Mouse (Mus musculus) intestine, postnatal 0 days (tissue): ENCODE data around the gene Tas1r3. TPM values are rescaled to one million over a fixed set of nuclear protein-coding genes. Genes with fewer than 3 reads are reported as not detected.

Experiments
- ATAC-seq: fragments of 200-750 bp; cut with Nextera tagmentation; 2 replicates; pipeline ENCODE4 v1.8.0; 2017; ENCODE audit warnings: mild to moderate bottlenecking, moderate TSS enrichment, moderate library complexity
- H3K27ac ChIP-seq: fragments of 300-500 bp; sonication (generic); 2 replicates; pipeline ENCODE4 v1.5.1; 2014; ENCODE audit warnings: mild to moderate bottlenecking, low read depth, low read length, moderate library complexity
- H3K27me3 ChIP-seq: fragments of 300-500 bp; sonication (generic); replicated peaks from 2 replicates; pipeline ENCODE4 v1.6.1; 2014; ENCODE audit warnings: low read length, mixed read lengths; ENCODE audit not compliant: control insufficient read depth, insufficient read depth
- H3K36me3 ChIP-seq: fragments of 300-500 bp; sonication (generic); 2 replicates; pipeline ENCODE4 v1.6.1; 2014; ENCODE audit warnings: mild to moderate bottlenecking, moderate library complexity; ENCODE audit not compliant: control insufficient read depth, insufficient read depth
- H3K4me1 ChIP-seq: fragments of 300-500 bp; sonication (generic); replicated peaks from 2 replicates; pipeline ENCODE4 v1.6.1; 2014; ENCODE audit warnings: antibody characterized with exemption, low read length, mixed read lengths; ENCODE audit not compliant: control insufficient read depth, insufficient read depth
- H3K4me2 ChIP-seq: fragments of 300-500 bp; sonication (generic); replicated peaks from 2 replicates; pipeline ENCODE4 v1.6.1; 2014; ENCODE audit warnings: low read depth, mild to moderate bottlenecking, moderate library complexity
- H3K4me3 ChIP-seq: fragments of 300-500 bp; sonication (generic); 2 replicates; pipeline ENCODE4 v1.5.1; 2014; ENCODE audit warnings: low read depth, low read length
- H3K9ac ChIP-seq: fragments of 300-500 bp; sonication (generic); 2 replicates; pipeline ENCODE4 v1.6.1; 2014; ENCODE audit warnings: mild to moderate bottlenecking, low read depth, low read length
- H3K9me3 ChIP-seq: fragments of 300-500 bp; sonication (generic); 2 replicates; pipeline ENCODE4 v1.6.1; 2016; ENCODE audit warnings: mixed run types; ENCODE audit not compliant: control insufficient read depth
- CTCF ChIP-seq: sonication (generic); IDR thresholded peaks from 2 replicates; pipeline ENCODE4 v1.5.1; 2016; ENCODE audit warnings: low read depth, mild to moderate bottlenecking, control low read depth, antibody characterized with exemption, moderate library complexity
- WGBS: fragments of 180-500 bp; shearing (Covaris S2); extraction: QIAGEN DNeasy Blood & Tissue Kit; methylation state at CpG from one replicate; pipeline ENCODE4 v1.1.7; 2014; 5-methylcytosine and 5-hydroxymethylcytosine counted together
- polyA plus RNA-seq: library from polyadenylated mRNA; unstranded; fragments of >200 nt; fragmentation: Nextera tagmentation; extraction: Ambion mirVana; gene quantifications from 2 replicates; pipeline ENCODE4 v1.2.1, GENCODE M21; 2015

The Tas1r3 gene
- polyA plus RNA-seq, 1 experiment from 2014 or later: 0.16 TPM

- no peaks in the 10 kb centered on the region for H3K27me3 ChIP-seq
- H3K4me1 ChIP-seq: peaks cover 6% of the 10 kb centered on the region; the same call in 1 of the 2 replicates
- H3K27ac ChIP-seq: no peak overlapping the region; the same call in 1 of the 2 replicates
- no peak for TF ChIP-seq CTCF
- no peak for ATAC-seq
- H3K4me3 ChIP-seq: no peak overlapping the region
- 56% methylated on average over 3 of the region's 3 CpGs for WGBS
- no peak overlapping the region for H3K9ac ChIP-seq
- H3K36me3 ChIP-seq: peaks cover 12% of the 10 kb centered on the region; the same call in 1 of the 2 replicates
- H3K9me3 ChIP-seq: no peaks in the 10 kb centered on the region
- H3K4me2 ChIP-seq: peak overlapping the region; percentile 9; the same call in 1 of the 2 replicates
Observed at GRCm38 (mm10) chr4:155849792-155850451, 13.2 kb downstream of the Tas1r3 start.

- H3K9ac ChIP-seq: no peak overlapping the region
- TF ChIP-seq CTCF: no peak
- no peak overlapping the region for H3K4me3 ChIP-seq
- H3K9me3 ChIP-seq: no peaks in the 10 kb centered on the region
- H3K27me3 ChIP-seq: no peaks in the 10 kb centered on the region
- 82% methylated on average over 2 of the region's 2 CpGs for WGBS
- H3K27ac ChIP-seq: no peak overlapping the region; the same call in 1 of the 2 replicates
- ATAC-seq: no peak
- H3K4me1 ChIP-seq: peaks cover 6% of the 10 kb centered on the region; the same call in 1 of the 2 replicates
- peak overlapping the region; percentile 98; the same call in 1 of the 2 replicates for H3K4me2 ChIP-seq
- peaks cover 7% of the 10 kb centered on the region; the same call in 1 of the 2 replicates for H3K36me3 ChIP-seq
Observed at GRCm38 (mm10) chr4:155849391-155849790, 13.8 kb downstream of the Tas1r3 start.

GRCm38 (mm10) chr4:155848434-155849095, 14.6 kb downstream of the Tas1r3 start:
- no peak for TF ChIP-seq CTCF
- Histone ChIP-seq H3K36me3 (no peaks in the 10 kb centered on the region; the same call in 1 of the 2 replicates), H3K9ac (peak overlapping the region; percentile 87), H3K9me3 (no peaks in the 10 kb centered on the region), H3K4me3 (peak overlapping the region; percentile 75), H3K27ac (no peak overlapping the region), H3K4me1 (peaks cover 6% of the 10 kb centered on the region; the same call in 1 of the 2 replicates), H3K4me2 (peak overlapping the region; percentile 98), H3K27me3 (no peaks in the 10 kb centered on the region)
- 57% methylated on average over 7 of the region's 7 CpGs for WGBS
- no peak for ATAC-seq

GRCm38 (mm10) chr4:155847591-155848352, 15.4 kb downstream of the Tas1r3 start:
- Histone ChIP-seq H3K4me1 (peaks cover 6% of the 10 kb centered on the region; the same call in 1 of the 2 replicates), H3K4me2 (peak overlapping the region; percentile 98), H3K4me3 (peak overlapping the region; percentile 75), H3K9me3 (no peaks in the 10 kb centered on the region), H3K27ac (peak overlapping the region; percentile 65), H3K27me3 (no peaks in the 10 kb centered on the region), H3K36me3 (peaks cover 1% of the 10 kb centered on the region; the same call in 1 of the 2 replicates), H3K9ac (peak overlapping the region; percentile 87)
- peak; percentile 31 for TF ChIP-seq CTCF
- ATAC-seq: peak; percentile 40
- 1% methylated on average over 55 of the region's 69 CpGs for WGBS

GRCm38 (mm10) chr4:155846871-155847578, 16.1 kb downstream of the Tas1r3 start, which contains the start of gene Dvl1:
TSS of gene Dvl1 (plus strand) at chr4:155847402.
- H3K27ac ChIP-seq: peak within 1 kb of the TSS; percentile 65
- H3K27me3 ChIP-seq: no peaks in the 10 kb centered on the region
- H3K4me2 ChIP-seq: peak within 1 kb of the TSS; percentile 98
- no peaks in the 10 kb centered on the region for H3K9me3 ChIP-seq
- H3K4me3 ChIP-seq: peak within 1 kb of the TSS; percentile 75
- peak within 1 kb of the TSS; percentile 87 for H3K9ac ChIP-seq
- H3K36me3 ChIP-seq: peaks cover 5% of the 10 kb centered on the region; the same call in 1 of the 2 replicates
- peak; percentile 87 for ATAC-seq
- WGBS: 2% methylated on average over 36 of the region's 65 CpGs
- TF ChIP-seq CTCF: peak; percentile 67
- H3K4me1 ChIP-seq: peaks cover 6% of the 10 kb centered on the region; the same call in 1 of the 2 replicates
